Mouse (Mus musculus) left cerebral cortex, postnatal 14 days (tissue): ENCODE data around the gene Tacr3. TPM values are rescaled to one million over a fixed set of nuclear protein-coding genes. Genes with fewer than 3 reads are reported as not detected.

Experiments used
- DNase-seq, 2 experiments: peaks; one replicate each; pipeline ENCODE4 v3.0.0; 2021 to 2022; ENCODE audit warnings: low spot score in 2 of 2, mixed read lengths in 1 of 2
- intact Hi-C: fragments of 180-260 bp; cut with DNase I; formaldehyde crosslinking; loops from one replicate; pipeline ENCODE4 v1.15.1; 2025
- long read RNA-seq, 2 experiments: library from polyadenylated mRNA; stranded (forward); transcript quantifications; one replicate each; pipeline ENCODE4 v2.0.0; 2021
- total RNA-seq, 2 experiments: library from RNA; stranded (reverse); gene quantifications; 2 replicates each; pipeline ENCODE4 v1.2.3; 2021

The Tacr3 gene
- 1 to 10 TPM; 2.4 to 2.7 TPM for total RNA-seq
- long read RNA-seq, experiment 1, partial matches to known transcripts, result 0 of 4 reads
- long read RNA-seq, experiment 1, other reads (novel, unspliced or antisense), result 0 of 4 reads
- long read RNA-seq, experiment 2, partial matches to known transcripts, result 0 of 3 reads
- long read RNA-seq, experiment 2, other reads (novel, unspliced or antisense), result 1 of 3 reads

DNA sequence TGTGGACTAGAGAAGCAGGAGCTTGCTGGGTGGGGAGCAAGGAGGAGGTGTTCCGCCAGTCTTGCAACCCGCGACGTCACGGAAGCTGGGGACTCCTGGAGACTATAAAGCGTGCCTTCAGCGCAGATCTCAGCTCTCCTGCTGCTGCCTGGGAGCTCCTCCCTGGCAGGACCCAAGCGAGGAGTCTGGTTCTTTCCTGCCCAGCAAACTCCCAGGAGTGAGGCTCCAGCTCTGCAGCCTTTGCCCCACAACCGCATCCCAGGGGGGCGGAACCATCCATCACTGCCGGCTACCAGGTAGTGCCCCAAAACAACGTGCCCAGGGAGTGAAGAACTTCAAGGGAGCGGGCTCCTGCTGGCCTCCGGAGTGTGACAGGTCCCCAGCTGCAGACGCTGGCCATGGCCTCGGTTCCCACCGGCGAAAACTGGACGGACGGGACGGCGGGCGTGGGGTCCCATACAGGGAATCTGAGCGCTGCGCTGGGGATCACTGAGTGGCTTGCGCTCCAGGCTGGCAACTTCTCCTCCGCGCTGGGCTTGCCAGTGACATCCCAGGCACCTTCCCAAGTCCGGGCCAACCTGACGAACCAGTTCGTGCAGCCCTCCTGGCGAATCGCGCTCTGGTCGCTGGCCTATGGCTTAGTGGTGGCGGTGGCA, at the start of gene Tacr3:
Tacr3 (plus strand) TSS at position 133 of the 656 bp plus-strand sequence.
- DNase-seq, result peak; percentile 1 to 11
- intact Hi-C loops, result no loop called here

DNA sequence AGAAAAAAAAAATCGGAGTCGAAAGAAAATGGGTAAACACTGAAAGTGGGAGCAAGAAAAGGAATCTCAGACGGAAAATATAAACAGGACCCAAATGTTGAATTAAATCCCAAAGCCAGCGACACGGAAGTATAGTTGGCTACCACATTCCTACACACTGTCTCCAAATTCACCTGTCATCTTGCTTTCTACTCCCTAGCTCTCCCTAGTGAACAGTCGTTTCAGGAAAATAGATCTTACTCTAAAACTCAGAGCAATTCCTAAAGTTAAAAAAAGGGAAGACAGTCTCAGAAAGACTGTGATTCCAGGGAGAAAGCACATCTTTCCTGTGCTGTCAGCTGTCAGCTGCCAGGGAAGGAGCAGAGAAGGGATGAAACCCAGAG, 324 bp upstream of the Tacr3 start:
- intact Hi-C loops, result no loop called here
- DNase-seq, result no peak

- intact Hi-C loops, result no loop called here
- peak in 1 of 2 experiments; percentile 7 for DNase-seq
These were observed 719 bp downstream of the Tacr3 start for GRCm38 (mm10) chr3:134829531-134829921.

- DNase-seq, result no peak
These were observed 22.5 kb downstream of the Tacr3 start for GRCm38 (mm10) chr3:134851342-134851741.

GRCm38 (mm10) chr3:134877701-134878100, 48.9 kb downstream of the Tacr3 start:
- intact Hi-C loops, result no loop called here
- no peak for DNase-seq

More at GRCm38 (mm10) chr3:134851342-134851741, 22.5 kb downstream of the Tacr3 start:
- intact Hi-C loops, result no loop called here

- no peak for DNase-seq
- intact Hi-C loops, result no loop called here
These were observed 67.0 kb downstream of the Tacr3 start for GRCm38 (mm10) chr3:134895831-134896230.

DNA sequence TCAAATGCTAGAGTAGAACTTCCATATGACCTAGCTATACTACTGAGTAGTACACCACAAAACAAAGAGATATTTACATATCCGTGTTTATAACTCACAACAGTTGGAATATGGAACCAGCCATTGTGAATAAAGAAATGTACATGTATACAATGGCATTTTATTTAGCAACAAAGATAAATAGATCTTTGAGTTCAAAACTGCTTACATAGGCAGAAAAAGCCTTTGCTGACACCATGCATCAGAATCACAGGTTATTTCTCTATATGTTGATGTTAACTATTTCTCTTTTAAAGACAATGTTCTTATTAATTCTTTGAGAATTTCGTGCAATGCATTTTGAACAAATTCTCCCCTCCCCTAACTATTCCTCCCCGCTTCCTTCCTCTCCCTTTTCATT, 80.1 kb downstream of the Tacr3 start:
- intact Hi-C loops, result no loop called here

DNA sequence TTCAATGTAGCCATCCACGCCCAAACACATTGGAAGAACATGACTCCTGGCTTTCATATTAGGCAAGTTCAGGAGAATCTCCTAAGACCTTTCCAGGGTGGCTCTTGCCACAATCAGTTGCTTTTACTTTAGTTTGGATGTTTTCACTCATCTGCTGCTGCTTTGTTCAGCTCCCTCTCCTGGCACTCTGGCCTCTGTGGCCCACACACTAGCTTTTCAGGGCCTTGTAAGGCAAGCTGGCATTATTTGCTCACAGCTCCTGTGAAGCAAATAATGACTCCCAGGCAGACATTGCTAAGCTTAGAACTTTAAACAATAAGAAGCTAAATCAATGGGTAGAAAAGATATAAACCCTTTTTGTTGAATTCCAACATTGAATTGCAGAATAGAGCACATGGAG, 105.9 kb downstream of the Tacr3 start:
- no peak for DNase-seq
- intact Hi-C loops, result no loop called here

More for the DNA sequence above, 80.1 kb downstream of the Tacr3 start:
- DNase-seq, result no peak

DNA sequence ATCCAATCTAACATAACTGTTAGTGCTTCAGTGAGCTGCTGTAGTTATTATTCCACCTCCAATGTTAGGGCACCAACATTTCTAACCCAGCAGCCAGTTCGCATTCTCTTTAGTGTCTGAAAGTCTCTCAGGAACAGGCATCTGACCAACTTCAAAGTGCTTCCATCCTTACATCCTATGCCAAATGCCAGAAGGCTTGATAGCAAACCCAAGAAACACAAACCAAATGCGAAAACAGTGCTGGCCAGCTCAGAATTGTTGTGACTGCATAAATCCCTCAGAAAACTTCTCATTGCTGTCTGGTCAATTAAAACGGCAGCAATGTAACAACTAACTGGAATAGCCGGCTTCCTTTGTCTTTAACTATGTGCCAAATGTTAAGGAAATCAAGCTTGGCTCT, 106.7 kb downstream of the Tacr3 start:
- no peak for DNase-seq
- intact Hi-C loops, result no loop called here

GRCm38 (mm10) chr3:134963461-134963860, 134.7 kb downstream of the Tacr3 start:
- DNase-seq, result no peak
- intact Hi-C loops, result no loop called here

DNA sequence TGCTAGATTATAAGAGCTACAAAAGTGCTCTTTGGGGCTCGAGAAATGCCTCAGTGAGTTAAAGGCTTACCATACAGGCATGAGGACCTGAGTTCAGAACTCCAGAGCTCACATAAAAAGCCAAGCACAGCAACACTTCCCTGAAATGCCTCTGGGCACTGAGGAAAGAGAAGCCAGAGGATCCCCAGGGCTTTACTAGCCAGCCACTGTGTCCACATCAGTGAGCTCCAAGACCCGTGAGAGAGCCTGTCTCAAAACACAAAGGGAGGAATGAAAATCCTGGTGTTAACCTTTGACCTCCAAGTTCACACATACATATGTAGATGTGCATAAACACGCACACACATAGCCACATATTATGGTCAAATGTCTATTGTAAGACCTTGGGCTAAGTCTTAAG, 150.1 kb downstream of the Tacr3 start:
- intact Hi-C loops, result no loop called here
- no peak for DNase-seq

DNA sequence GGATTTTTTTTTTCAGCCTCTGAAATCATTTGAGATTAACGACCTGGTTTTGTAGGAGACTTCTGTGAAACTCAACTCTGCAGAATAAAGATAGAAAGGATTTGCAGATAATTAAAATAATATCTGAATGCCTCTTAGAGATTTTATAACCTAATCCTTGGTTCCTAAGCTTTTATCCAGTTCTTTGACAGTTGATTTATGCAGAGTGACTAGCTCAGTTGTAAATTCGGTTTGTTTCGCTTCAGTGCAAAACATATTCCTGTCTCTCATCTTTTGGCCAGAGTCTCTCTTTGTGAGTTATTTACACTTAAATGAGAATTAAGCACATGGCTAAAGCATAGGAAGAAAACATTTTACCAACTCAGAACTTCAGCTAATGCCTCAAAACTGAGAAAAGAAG, 151.3 kb downstream of the Tacr3 start:
- no peak for DNase-seq
- intact Hi-C loops, result no loop called here
